Mouse (Mus musculus) hindbrain, embryonic 10.5 days (tissue): Measurements from ENCODE around the gene Acsl5. TPM values are rescaled to one million over a fixed set of nuclear protein-coding genes. Genes with fewer than 3 reads are reported as not detected.

Experiments used
- DNase-seq: peaks from one replicate; pipeline ENCODE4 v3.0.0-alpha.2; 2017; ENCODE audit warnings: low spot score
- H3K27ac ChIP-seq: fragments of 300-500 bp; sonication (generic); 2 replicates; pipeline ENCODE4 v1.5.1; 2016; ENCODE audit warnings: mild to moderate bottlenecking, moderate library complexity
- H3K27me3 ChIP-seq: fragments of 300-500 bp; sonication (generic); 2 replicates; pipeline ENCODE4 v1.6.1; 2016; ENCODE audit warnings: mild to moderate bottlenecking; ENCODE audit not compliant: poor library complexity, insufficient read depth, severe bottlenecking
- H3K36me3 ChIP-seq: fragments of 300-500 bp; sonication (generic); 2 replicates; pipeline ENCODE4 v1.6.1; 2016; ENCODE audit warnings: mild to moderate bottlenecking, moderate library complexity
- H3K4me1 ChIP-seq: fragments of 300-500 bp; sonication (generic); replicated peaks from 2 replicates; pipeline ENCODE4 v1.6.1; 2016; ENCODE audit warnings: mild to moderate bottlenecking
- H3K4me3 ChIP-seq: fragments of 300-500 bp; sonication (generic); 2 replicates; pipeline ENCODE4 v1.5.1; 2016; ENCODE audit warnings: mild to moderate bottlenecking, moderate library complexity
- H3K9me3 ChIP-seq: fragments of 300-500 bp; sonication (generic); 2 replicates; pipeline ENCODE4 v1.6.1; 2016; ENCODE audit warnings: mild to moderate bottlenecking, moderate library complexity
- WGBS: fragments of 180-500 bp; shearing (Covaris S2); methylation state at CpG from one replicate; pipeline ENCODE4 v1.1.7; 2016; 5-methylcytosine and 5-hydroxymethylcytosine counted together
- polyA plus RNA-seq: library from polyadenylated mRNA; unstranded; fragments of >200 nt; fragmentation: Nextera tagmentation; extraction: Ambion mirVana; gene quantifications from 2 replicates; pipeline ENCODE4 v1.2.1, GENCODE M21; 2016

The Acsl5 gene
- polyA plus RNA-seq, 1 experiment from 2014 or later = 20.5 TPM

DNA sequence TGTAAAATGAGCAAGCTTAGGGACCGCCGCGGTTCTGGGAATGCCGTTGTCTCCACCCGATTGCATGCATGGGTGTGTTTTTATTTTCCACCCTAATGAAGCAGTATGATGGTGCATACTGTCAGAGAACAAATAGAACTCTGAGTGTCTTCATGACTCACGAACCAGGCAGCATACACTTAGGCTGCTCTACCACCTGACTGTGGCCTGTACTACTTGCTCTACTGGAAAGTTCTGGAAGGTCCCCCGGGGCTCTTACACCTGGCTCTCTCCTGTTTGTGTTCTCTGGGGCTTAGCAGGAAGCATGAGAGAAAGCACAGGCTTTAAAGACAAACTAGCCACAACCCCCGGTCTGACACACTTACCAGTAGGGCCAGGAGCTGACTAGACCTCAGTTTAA, 32.4 kb upstream of the Acsl5 start:
- no peak for DNase-seq
- Histone ChIP-seq H3K4me3 (no peak overlapping the region), H3K36me3 (no peaks in the 10 kb centered on the region), H3K27me3 (peaks cover 11% of the 10 kb centered on the region; the same call in 1 of the 2 replicates), H3K4me1 (peaks cover 7% of the 10 kb centered on the region), H3K27ac (no peak overlapping the region), H3K9me3 (no peaks in the 10 kb centered on the region)
- WGBS = 78% methylated on average over 8 of the region's 8 CpGs

DNA sequence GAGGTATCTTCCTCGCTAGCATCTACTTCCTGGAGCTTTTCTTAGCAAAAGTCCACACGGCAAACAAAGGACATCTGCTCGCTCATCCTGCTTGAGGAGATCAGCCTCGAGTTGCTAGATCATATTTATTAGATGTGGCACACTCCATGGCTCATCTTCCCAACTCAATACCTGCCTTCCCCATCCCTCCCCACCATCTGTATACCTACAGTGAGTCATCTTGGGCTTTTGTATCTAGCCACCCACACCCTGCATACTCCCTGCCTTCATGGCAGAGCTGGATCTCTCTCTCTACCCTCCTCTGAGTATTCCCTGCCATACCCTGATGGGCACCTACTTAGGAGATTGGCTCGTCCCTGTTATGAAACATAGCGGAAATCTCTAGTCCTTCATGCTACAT, 30.5 kb upstream of the Acsl5 start:
- Histone ChIP-seq H3K4me3 (no peak overlapping the region), H3K27ac (no peak overlapping the region), H3K4me1 (peaks cover 7% of the 10 kb centered on the region), H3K9me3 (no peaks in the 10 kb centered on the region), H3K36me3 (no peaks in the 10 kb centered on the region), H3K27me3 (peaks cover 11% of the 10 kb centered on the region; the same call in 1 of the 2 replicates)
- whole genome bisulfite sequencing = 87% methylated on average over 6 of the region's 6 CpGs
- DNase-seq = no peak

DNA sequence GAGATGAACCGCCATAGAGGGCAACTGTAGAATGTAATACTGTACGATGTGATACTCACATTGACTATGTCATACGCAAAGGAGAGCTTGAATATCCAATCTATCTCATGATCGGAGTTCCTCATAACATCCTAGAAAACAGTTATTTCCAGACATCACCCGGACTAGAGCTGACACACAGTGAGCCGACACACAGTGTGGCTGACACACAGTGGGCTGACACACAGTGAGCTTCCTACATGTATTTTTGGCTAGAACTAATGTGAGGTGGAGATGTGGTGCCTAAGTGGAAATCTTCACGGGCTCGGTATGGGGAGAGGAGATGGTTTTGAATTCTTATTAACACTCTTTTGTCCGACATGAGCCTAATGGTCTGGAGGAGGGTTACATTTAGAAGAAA, 29.5 kb upstream of the Acsl5 start:
- H3K27ac ChIP-seq = no peak overlapping the region
- no peak overlapping the region for H3K4me3 ChIP-seq
- no peaks in the 10 kb centered on the region for H3K9me3 ChIP-seq
- peaks cover 11% of the 10 kb centered on the region; the same call in 1 of the 2 replicates for H3K27me3 ChIP-seq
- H3K36me3 ChIP-seq = no peaks in the 10 kb centered on the region
- no peak for DNase-seq
- WGBS = 93% methylated on average over 9 of the region's 9 CpGs
- H3K4me1 ChIP-seq = peaks cover 7% of the 10 kb centered on the region

DNA sequence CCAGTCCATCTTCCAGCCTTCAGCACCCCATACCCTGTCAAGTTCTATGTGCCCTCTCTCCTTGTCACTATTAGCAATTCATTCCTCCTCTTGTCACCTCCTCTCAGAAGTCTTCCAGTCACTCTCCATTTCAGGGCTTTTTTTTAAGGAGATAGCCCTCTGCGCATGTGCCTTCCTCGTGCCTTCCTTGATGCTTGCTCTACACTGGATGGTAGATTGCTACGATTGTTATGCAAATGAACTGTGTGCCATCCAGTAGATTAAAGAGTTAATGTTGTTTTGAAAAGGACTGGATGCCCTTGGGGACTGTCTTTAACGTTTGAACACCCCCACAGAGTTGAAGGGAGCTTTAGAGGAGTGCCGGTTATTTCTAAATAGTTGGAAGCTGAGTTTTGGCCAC, 25.1 kb upstream of the Acsl5 start:
- no peak overlapping the region for H3K4me3 ChIP-seq
- 71% methylated on average over 5 of the region's 5 CpGs for WGBS
- H3K9me3 ChIP-seq = no peaks in the 10 kb centered on the region
- no peaks in the 10 kb centered on the region; the same call in 1 of the 2 replicates for H3K4me1 ChIP-seq
- no peaks in the 10 kb centered on the region for H3K27me3 ChIP-seq
- DNase-seq = no peak
- H3K27ac ChIP-seq = no peak overlapping the region
- H3K36me3 ChIP-seq = no peaks in the 10 kb centered on the region

DNA sequence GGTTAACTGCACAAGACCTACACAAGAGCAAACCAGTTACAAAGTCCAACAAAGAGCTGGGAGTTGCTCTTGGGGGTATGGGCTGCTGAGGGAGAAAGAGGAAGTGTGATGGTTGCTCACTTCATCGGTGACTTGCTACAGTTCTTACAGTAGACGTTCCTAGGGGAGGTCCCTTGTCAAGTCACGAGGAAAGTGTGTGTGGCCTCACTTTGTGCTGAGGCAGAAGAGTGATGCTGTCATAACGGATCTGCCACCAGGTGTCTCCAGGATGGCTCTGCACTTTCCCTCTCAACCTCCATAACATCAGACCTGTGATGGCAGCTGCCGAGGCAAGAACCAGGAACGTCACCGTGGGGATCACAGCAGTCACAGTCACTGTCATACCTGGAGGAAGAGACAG, 24.6 kb upstream of the Acsl5 start:
- H3K4me1 ChIP-seq = peaks cover 2% of the 10 kb centered on the region; the same call in 1 of the 2 replicates
- no peak overlapping the region for H3K27ac ChIP-seq
- H3K4me3 ChIP-seq = no peak overlapping the region
- H3K36me3 ChIP-seq = no peaks in the 10 kb centered on the region
- no peaks in the 10 kb centered on the region for H3K27me3 ChIP-seq
- H3K9me3 ChIP-seq = no peaks in the 10 kb centered on the region
- WGBS = 89% methylated on average over 7 of the region's 7 CpGs
- no peak for DNase-seq

DNA sequence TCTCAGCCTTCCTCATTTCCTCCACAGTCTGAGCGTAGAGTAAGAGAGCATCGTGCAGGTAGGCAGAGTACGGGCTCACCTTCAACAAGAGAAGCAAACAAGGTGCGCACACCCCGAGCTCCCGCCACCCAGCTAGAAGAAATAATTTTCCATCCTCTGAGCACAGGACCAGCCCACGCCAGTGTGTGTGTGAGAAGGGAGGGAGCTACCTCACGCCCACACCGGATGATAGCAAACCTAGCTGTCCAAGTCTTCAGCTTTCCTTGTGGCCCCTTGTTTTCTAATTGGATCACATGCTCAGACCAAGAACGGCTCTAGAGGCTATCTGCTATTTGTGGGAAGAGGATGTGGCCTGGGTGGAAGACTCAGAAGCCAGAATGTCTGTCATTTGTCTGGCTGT, 20.7 kb upstream of the Acsl5 start:
- no peak overlapping the region for H3K4me3 ChIP-seq
- H3K9me3 ChIP-seq = no peaks in the 10 kb centered on the region
- no peak overlapping the region for H3K27ac ChIP-seq
- WGBS = 88% methylated on average over 10 of the region's 10 CpGs
- H3K4me1 ChIP-seq = peaks cover 3% of the 10 kb centered on the region; the same call in 1 of the 2 replicates
- H3K36me3 ChIP-seq = no peaks in the 10 kb centered on the region
- DNase-seq = no peak
- H3K27me3 ChIP-seq = no peaks in the 10 kb centered on the region

DNA sequence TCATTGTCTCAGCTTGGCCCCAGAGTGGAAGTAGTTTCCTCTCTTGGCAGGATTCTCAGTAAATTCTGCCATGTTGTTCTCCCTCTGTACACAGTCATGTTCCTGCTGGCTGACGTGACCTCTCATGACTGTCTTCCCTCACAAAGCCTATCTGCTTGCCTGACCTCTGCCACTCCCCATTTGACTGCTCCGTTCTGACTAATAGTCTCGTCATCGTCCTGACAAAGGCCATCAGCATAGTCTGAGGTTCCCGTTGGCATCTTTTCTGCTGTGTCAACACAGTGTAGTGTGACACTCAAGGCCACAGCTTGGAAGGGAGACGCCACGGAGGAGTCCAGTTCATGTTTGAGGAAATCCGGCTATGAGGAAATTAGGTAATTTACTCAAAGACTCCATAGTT, 19.6 kb upstream of the Acsl5 start:
- Histone ChIP-seq H3K9me3 (no peaks in the 10 kb centered on the region), H3K27ac (no peak overlapping the region), H3K27me3 (no peaks in the 10 kb centered on the region), H3K4me1 (peaks cover 3% of the 10 kb centered on the region; the same call in 1 of the 2 replicates), H3K4me3 (no peak overlapping the region), H3K36me3 (no peaks in the 10 kb centered on the region)
- 51% methylated on average over 8 of the region's 8 CpGs for WGBS
- DNase-seq = no peak

DNA sequence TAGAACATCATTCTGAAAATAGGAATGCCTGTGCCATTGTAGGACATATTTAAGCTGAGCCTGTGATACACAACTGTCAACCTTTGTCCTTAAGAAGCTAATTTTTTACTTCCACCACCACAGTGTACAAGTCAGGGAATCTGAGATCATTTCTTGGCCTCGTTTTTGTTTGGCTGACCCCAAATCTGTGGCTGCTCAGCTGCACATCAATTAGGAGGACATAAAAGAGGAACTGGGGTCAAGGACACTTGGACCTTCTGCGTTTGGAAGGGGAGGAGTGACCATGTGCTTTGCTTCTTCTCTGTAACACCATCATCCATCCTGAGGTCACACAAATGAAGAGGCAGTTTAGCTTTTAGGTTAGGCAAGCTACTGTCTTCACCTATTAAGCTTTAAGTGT, 15.7 kb upstream of the Acsl5 start:
- peaks cover 3% of the 10 kb centered on the region; the same call in 1 of the 2 replicates for H3K4me1 ChIP-seq
- H3K27ac ChIP-seq = no peak overlapping the region
- WGBS = 56% methylated on average over 2 of the region's 2 CpGs

DNA sequence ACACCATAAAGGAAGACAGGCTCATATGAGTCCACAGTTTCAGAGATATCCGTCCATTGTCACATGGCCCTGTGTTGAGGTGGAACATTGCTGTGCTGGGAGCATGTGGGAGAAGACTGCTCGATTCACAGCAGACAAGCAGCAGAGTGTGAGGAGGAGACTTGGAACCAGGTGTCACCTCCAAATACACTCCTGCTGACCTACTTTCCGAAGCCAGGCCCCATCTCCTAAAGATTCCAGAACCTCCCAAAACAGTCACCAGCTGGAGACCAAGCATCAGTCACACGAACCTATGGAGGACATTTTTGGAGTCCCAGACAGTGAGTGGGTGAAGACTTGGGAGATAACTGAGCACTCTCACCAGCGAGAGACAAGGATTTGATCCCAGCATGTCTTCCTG, 15.2 kb upstream of the Acsl5 start:
- WGBS = 83% methylated on average over 5 of the region's 5 CpGs
- H3K36me3 ChIP-seq = no peaks in the 10 kb centered on the region
- 0 out of 2 replicates have a peak, but pooled peaks cover 3% of the 10 kb centered on the region for H3K4me1 ChIP-seq
- H3K4me3 ChIP-seq = no peak overlapping the region
- DNase-seq = no peak
- no peaks in the 10 kb centered on the region for H3K27me3 ChIP-seq
- H3K9me3 ChIP-seq = no peaks in the 10 kb centered on the region
- H3K27ac ChIP-seq = no peak overlapping the region

More for the DNA sequence above, 15.7 kb upstream of the Acsl5 start:
- Histone ChIP-seq H3K36me3 (no peaks in the 10 kb centered on the region), H3K9me3 (no peaks in the 10 kb centered on the region), H3K4me3 (no peak overlapping the region), H3K27me3 (no peaks in the 10 kb centered on the region)
- no peak for DNase-seq

DNA sequence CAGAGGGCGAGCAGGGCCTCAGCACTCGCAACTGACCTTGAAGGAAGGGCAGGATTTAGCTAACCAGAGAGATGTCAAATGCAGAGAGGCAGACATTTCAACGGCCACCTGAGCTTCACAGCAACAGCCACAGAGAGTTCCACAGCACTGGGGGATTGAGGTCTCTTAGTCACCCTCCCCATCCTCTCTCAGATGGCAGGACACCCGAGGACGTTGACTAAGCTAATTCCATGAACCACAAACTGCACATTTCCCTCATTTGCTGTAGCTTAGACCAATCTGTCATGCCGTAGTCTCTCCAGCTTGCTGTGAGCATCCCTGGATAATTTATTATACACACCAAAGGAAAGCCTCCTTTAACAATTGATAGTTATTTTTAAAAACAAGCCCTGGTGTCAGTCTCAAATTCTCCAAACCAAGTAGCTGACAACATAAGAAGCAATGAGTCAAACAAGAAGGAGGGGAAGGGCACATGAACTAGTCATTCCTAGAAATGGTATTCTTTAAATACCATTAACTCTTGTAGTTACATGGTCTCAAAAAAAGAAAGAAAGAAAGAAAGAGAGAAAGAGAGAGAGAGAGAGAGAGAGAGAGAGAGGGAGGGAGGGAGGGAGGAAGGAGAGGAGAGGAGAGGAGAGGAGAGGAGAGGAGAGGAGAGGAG, 11.8 kb upstream of the Acsl5 start:
- Histone ChIP-seq H3K27ac (no peak overlapping the region), H3K27me3 (no peaks in the 10 kb centered on the region), H3K4me3 (no peak overlapping the region), H3K36me3 (no peaks in the 10 kb centered on the region), H3K9me3 (no peaks in the 10 kb centered on the region), H3K4me1 (peaks cover 2% of the 10 kb centered on the region; the same call in 1 of the 2 replicates)
- WGBS = 83% methylated on average over 6 of the region's 6 CpGs
- no peak for DNase-seq

DNA sequence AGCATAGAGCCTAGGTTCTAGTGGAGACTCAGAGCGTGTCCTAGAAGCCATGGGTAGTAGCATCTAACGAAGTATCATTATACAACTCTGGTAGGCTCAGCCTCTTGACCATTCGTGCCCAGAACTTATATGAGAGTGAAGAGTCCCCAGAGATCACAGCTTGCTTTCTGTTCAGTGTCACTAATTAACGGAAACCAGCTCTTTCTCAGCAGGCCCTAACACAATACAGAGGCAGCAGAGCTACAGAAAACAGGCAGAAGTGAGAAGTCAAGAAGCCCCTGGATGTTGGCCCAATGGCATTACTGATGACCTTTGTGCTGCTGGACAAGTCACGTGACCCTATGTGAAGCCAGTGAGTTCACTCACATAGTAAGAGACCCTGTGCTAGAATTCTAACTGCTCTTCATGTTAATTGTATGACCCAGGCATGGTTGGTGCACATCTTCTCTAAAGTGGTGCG, 10.5 kb upstream of the Acsl5 start, which contains the start of gene Gucy2g:
Gucy2g (minus strand) TSS at position 51 of the 460 bp plus-strand sequence.
- peaks cover 4% of the 10 kb centered on the region; the same call in 1 of the 2 replicates for H3K4me1 ChIP-seq
- no peak within 1 kb of the TSS for H3K4me3 ChIP-seq
- no peak for DNase-seq
- 69% methylated on average over 6 of the region's 6 CpGs for WGBS
- no peak within 1 kb of the TSS for H3K27ac ChIP-seq
- no peaks in the 10 kb centered on the region for H3K36me3 ChIP-seq
- H3K9me3 ChIP-seq = no peaks in the 10 kb centered on the region
- H3K27me3 ChIP-seq = no peaks in the 10 kb centered on the region; the same call in 1 of the 2 replicates

DNA sequence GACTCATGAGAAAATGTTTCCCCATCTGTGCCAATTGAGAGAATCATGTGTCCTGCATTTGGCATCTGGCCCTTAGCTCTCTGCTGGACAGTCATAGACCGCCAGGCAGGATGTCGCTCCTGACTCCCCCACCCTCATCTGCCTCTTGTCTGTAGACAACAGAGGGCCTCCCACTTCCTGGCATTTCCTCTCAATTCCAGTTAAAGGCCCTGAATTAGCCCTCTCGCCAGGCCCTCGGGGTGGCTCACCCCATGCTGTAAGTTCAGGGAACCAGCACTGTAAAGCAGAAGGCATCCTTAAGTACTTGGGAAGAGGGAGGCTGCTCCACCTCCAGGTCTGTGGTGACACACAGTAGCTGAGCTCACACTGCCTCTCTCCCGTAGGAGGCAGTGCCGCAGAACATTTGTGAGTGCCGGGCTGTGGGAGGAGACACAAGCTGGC, 6.9 kb upstream of the Acsl5 start:
- 26% methylated on average over 7 of the region's 7 CpGs for WGBS
- DNase-seq = peak; percentile 17
- no peaks in the 10 kb centered on the region for H3K9me3 ChIP-seq
- no peaks in the 10 kb centered on the region; the same call in 1 of the 2 replicates for H3K27me3 ChIP-seq
- no peaks in the 10 kb centered on the region for H3K36me3 ChIP-seq
- peak overlapping the region; percentile 60; the same call in 1 of the 2 replicates for H3K27ac ChIP-seq
- H3K4me1 ChIP-seq = peaks cover 4% of the 10 kb centered on the region; the same call in 1 of the 2 replicates
- no peak overlapping the region for H3K4me3 ChIP-seq

DNA sequence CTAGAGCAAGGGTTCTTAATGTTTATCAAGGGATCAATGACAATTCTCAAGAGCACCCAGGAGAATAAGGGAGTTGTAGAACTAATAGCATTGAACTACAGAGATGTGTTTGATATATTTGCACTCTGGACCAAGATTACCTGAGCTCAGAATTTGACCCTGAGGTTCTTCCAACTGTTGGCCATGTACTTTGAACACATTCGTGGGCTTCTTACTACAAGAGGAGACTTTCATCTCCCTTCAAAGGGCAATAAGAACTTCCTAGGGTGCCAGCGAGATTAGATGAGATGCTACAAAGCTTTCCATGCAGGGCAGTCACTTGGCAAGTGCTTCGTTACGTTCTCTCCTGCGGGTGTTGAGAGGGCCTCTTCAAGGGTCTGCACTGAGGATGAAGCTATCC, 4.2 kb upstream of the Acsl5 start:
- H3K4me3 ChIP-seq = no peak overlapping the region
- peaks cover 4% of the 10 kb centered on the region; the same call in 1 of the 2 replicates for H3K4me1 ChIP-seq
- no peaks in the 10 kb centered on the region for H3K36me3 ChIP-seq
- no peaks in the 10 kb centered on the region; the same call in 1 of the 2 replicates for H3K27me3 ChIP-seq
- WGBS = 85% methylated on average over 5 of the region's 5 CpGs
- no peak for DNase-seq
- no peaks in the 10 kb centered on the region for H3K9me3 ChIP-seq
- H3K27ac ChIP-seq = no peak overlapping the region
